Mouse (Mus musculus): ENCODE measurements around the gene Gm266.

DNA sequence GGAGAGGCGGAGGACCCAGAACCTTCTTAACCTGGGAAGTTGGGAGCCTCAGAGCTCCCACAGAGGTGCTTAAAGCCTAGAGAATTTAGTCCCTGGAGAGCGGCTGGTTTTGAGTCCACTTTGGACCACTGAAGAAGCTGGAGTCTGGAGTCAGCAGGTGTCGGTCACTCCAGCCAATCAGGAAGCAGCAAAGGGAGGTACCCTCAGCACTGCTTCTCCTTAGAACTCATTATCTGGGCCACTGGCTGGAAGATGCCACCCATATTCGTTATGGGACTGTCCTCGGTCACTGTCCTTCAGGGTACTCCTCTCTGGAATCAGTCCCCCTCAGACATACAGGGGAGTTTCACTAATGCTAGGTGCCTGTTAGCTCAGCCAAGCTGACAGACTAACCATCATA is 30.3 kb upstream of the Gm266 start:
- no peak for TF ChIP-seq CTCF (IDR thresholded peaks at IDR 0.05; ENCODE audit: borderline replicate concordance, insufficient read depth, low read length)
- no peak for TF ChIP-seq POLR2A (IDR thresholded peaks at IDR 0.05; ENCODE audit: low read depth, low read length)
